Mouse (Mus musculus) MEL (cell line): ENCODE measurements at regions not wholly inside any gene's neighbourhood (a gene's known extent, or its start where the extent isn't known, plus 50 kb on each side); places are given as distances from the start of the nearest gene placed in this dataset.

ENCODE experiments used
- DNase-seq: peaks from one replicate; pipeline ENCODE4 v3.0.0; 2011; ENCODE audit warnings: low read depth, low spot score
- H3K27ac ChIP-seq: 2 replicates; pipeline ENCODE4 v1.5.1; 2012; ENCODE audit warnings: low read depth, mild to moderate bottlenecking, control low read depth, low read length, moderate library complexity; ENCODE audit not compliant: control insufficient read depth
- H3K27me3 ChIP-seq, 2 experiments: fragments of 150-350 bp in 1 of 2; sonication (generic) in 1 of 2; 2 replicates each; pipeline ENCODE4 v1.6.1; 2012; ENCODE audit warnings: low read length in 2 of 2, mild to moderate bottlenecking in 2 of 2, improper control_type of control experiment in 1 of 2, moderate library complexity in 1 of 2; ENCODE audit not compliant: insufficient read depth in 2 of 2, control insufficient read depth in 1 of 2
- H3K36me3 ChIP-seq, 2 experiments: 2 replicates each; pipeline ENCODE4 v1.6.1; 2012 to 2014; ENCODE audit warnings: low read length in 2 of 2, improper control_type of control experiment in 1 of 2, inconsistent platforms in 1 of 2, mild to moderate bottlenecking in 1 of 2; ENCODE audit not compliant: insufficient read depth in 2 of 2, control insufficient read depth in 1 of 2
- H3K4me1 ChIP-seq, 2 experiments: fragments of 150-350 bp in 1 of 2; sonication (generic) in 1 of 2; 2 replicates each; pipeline ENCODE4 v1.6.1; 2012; ENCODE audit warnings: low read length in 2 of 2, improper control_type of control experiment in 1 of 2, mild to moderate bottlenecking in 1 of 2; ENCODE audit not compliant: insufficient read depth in 2 of 2, control insufficient read depth in 1 of 2
- H3K4me3 ChIP-seq, 2 experiments: fragments of 150-350 bp in 1 of 2; sonication (generic) in 1 of 2; 2 replicates each; pipeline ENCODE4 v1.5.1; 2012; ENCODE audit warnings: low read depth in 2 of 2, low read length in 2 of 2, mild to moderate bottlenecking in 2 of 2, moderate library complexity in 2 of 2, control low read depth in 1 of 2, improper control_type of control experiment in 1 of 2; ENCODE audit not compliant: control insufficient read depth in 1 of 2, insufficient read depth in 1 of 2
- H3K79me2 ChIP-seq: 2 replicates; pipeline ENCODE4 v1.6.1; 2012; ENCODE audit warnings: mild to moderate bottlenecking, low read length, moderate library complexity; ENCODE audit not compliant: control insufficient read depth, poor library complexity, insufficient read depth
- H3K9ac ChIP-seq: 2 replicates; pipeline ENCODE4 v1.6.1; 2012; ENCODE audit warnings: low read depth, mild to moderate bottlenecking, control low read depth, low read length, moderate library complexity; ENCODE audit not compliant: control insufficient read depth, poor library complexity, severe bottlenecking
- H3K9me3 ChIP-seq: fragments of 150-350 bp; sonication (generic); replicated peaks from 2 replicates; pipeline ENCODE4 v1.6.1; 2012; ENCODE audit warnings: mild to moderate bottlenecking, low read length, improper control_type of control experiment, moderate library complexity; ENCODE audit not compliant: insufficient read depth
- BHLHE40 ChIP-seq: IDR thresholded peaks from 2 replicates; pipeline ENCODE4 v1.6.1; 2012; ENCODE audit warnings: low read depth, mild to moderate bottlenecking, inconsistent platforms, low read length, improper control_type of control experiment, borderline replicate concordance
- CTCF ChIP-seq, 3 experiments: IDR thresholded peaks in 2 of 3; conservative IDR thresholded peaks in 1 of 3; 2 replicates each; pipeline ENCODE4 v1.5.1; 2011 to 2012; ENCODE audit warnings: low read length in 3 of 3, low read depth in 2 of 3, mild to moderate bottlenecking in 2 of 3, improper control_type of control experiment in 1 of 3, inconsistent platforms in 1 of 3, mixed read lengths in 1 of 3, moderate library complexity in 1 of 3; ENCODE audit not compliant: control insufficient read depth in 1 of 3, insufficient read depth in 1 of 3, poor library complexity in 1 of 3, severe bottlenecking in 1 of 3
- ELF1 ChIP-seq: IDR thresholded peaks from 2 replicates; pipeline ENCODE4 v1.6.1; 2014; ENCODE audit warnings: low read depth, mild to moderate bottlenecking, inconsistent platforms, low read length, improper control_type of control experiment, moderate library complexity
- EP300 ChIP-seq, 2 experiments: IDR thresholded peaks; 2 replicates each; pipeline ENCODE4 v1.6.1; 2011; ENCODE audit warnings: improper control_type of control experiment in 2 of 2, low read length in 2 of 2, low read depth in 1 of 2, mild to moderate bottlenecking in 1 of 2
- ETS1 ChIP-seq: IDR thresholded peaks from 2 replicates; pipeline ENCODE4 v1.6.1; 2012; ENCODE audit warnings: low read depth, mild to moderate bottlenecking, inconsistent platforms, low read length, improper control_type of control experiment, moderate library complexity
- GABPA ChIP-seq: IDR thresholded peaks from 2 replicates; pipeline ENCODE4 v1.6.1; 2012; ENCODE audit warnings: low read depth, mild to moderate bottlenecking, inconsistent platforms, low read length, improper control_type of control experiment, moderate library complexity
- HCFC1 ChIP-seq: IDR thresholded peaks from 2 replicates; pipeline ENCODE4 v1.6.1; 2012; ENCODE audit warnings: low read depth, mild to moderate bottlenecking, inconsistent platforms, low read length, improper control_type of control experiment, moderate library complexity
- KAT2A ChIP-seq: conservative IDR thresholded peaks from 2 replicates; pipeline ENCODE4 v1.6.1; 2012; ENCODE audit warnings: low read depth, low read length, improper control_type of control experiment, inconsistent platforms
- MAX ChIP-seq: IDR thresholded peaks from 2 replicates; pipeline ENCODE4 v1.6.1; 2011; ENCODE audit warnings: low read length, improper control_type of control experiment
- MEF2A ChIP-seq: IDR thresholded peaks from 2 replicates; pipeline ENCODE4 v1.6.1; 2014; ENCODE audit warnings: low read depth, mild to moderate bottlenecking, inconsistent platforms, low read length, improper control_type of control experiment; ENCODE audit not compliant: poor library complexity, insufficient replicate concordance, severe bottlenecking; ENCODE audit errors: extremely low read depth
- MYB ChIP-seq: IDR thresholded peaks from 2 replicates; pipeline ENCODE4 v1.6.1; 2011; ENCODE audit warnings: mild to moderate bottlenecking, low read depth, low read length, improper control_type of control experiment
- MYC ChIP-seq: IDR thresholded peaks from 2 replicates; pipeline ENCODE4 v1.6.1; 2011; ENCODE audit warnings: low read depth, mild to moderate bottlenecking, low read length, improper control_type of control experiment, moderate library complexity
- NRF1 ChIP-seq: IDR thresholded peaks from 2 replicates; pipeline ENCODE4 v1.6.1; 2014; ENCODE audit warnings: low read depth, mild to moderate bottlenecking, inconsistent platforms, low read length, improper control_type of control experiment, moderate library complexity; ENCODE audit not compliant: poor library complexity, insufficient read depth, severe bottlenecking
- POLR2A ChIP-seq, 2 experiments: IDR thresholded peaks; 2 replicates each; pipeline ENCODE4 v1.6.1; 2011 to 2012; ENCODE audit warnings: low read length in 2 of 2, mild to moderate bottlenecking in 2 of 2, control low read depth in 1 of 2, improper control_type of control experiment in 1 of 2, low read depth in 1 of 2, moderate library complexity in 1 of 2; ENCODE audit not compliant: control insufficient read depth in 1 of 2, insufficient read depth in 1 of 2, poor library complexity in 1 of 2
- POLR2AphosphoS2 ChIP-seq: IDR thresholded peaks from 2 replicates; pipeline ENCODE4 v1.6.1; 2011; ENCODE audit warnings: low read length, improper control_type of control experiment
- POLR2AphosphoS5 ChIP-seq: IDR thresholded peaks from 2 replicates; pipeline ENCODE4 v1.6.1; 2012; ENCODE audit warnings: low read depth, borderline replicate concordance, mild to moderate bottlenecking, inconsistent platforms, low read length, moderate library complexity, mixed read lengths
- RAD21 ChIP-seq: IDR thresholded peaks from 2 replicates; pipeline ENCODE4 v1.6.1; 2011; ENCODE audit warnings: mild to moderate bottlenecking, low read depth, low read length, improper control_type of control experiment
- SMC3 ChIP-seq: IDR thresholded peaks from 2 replicates; pipeline ENCODE4 v1.6.1; 2011; ENCODE audit warnings: low read depth, low read length, improper control_type of control experiment
- TAL1 ChIP-seq: IDR thresholded peaks from 2 replicates; pipeline ENCODE4 v1.6.1; 2012; ENCODE audit warnings: mild to moderate bottlenecking, inconsistent platforms, low read length, moderate library complexity, mixed read lengths
- TBP ChIP-seq: IDR thresholded peaks from 2 replicates; pipeline ENCODE4 v1.8.0; 2011; ENCODE audit warnings: low read depth, low read length, improper control_type of control experiment
- UBTF ChIP-seq: IDR thresholded peaks from 2 replicates; pipeline ENCODE4 v1.6.1; 2012; ENCODE audit warnings: low read depth, mild to moderate bottlenecking, inconsistent platforms, low read length, improper control_type of control experiment, moderate library complexity, borderline replicate concordance; ENCODE audit not compliant: insufficient read depth
- USF1 ChIP-seq: IDR thresholded peaks from 2 replicates; pipeline ENCODE4 v1.6.1; 2014; ENCODE audit warnings: low read depth, mild to moderate bottlenecking, inconsistent platforms, low read length, improper control_type of control experiment, moderate library complexity
- ZC3H11A ChIP-seq: IDR thresholded peaks from 2 replicates; pipeline ENCODE4 v1.6.1; 2012; ENCODE audit warnings: low read depth, mild to moderate bottlenecking, inconsistent platforms, low read length, improper control_type of control experiment

GRCm38 (mm10) chr12:25865063-25865462 lies 550.0 kb downstream of the Rnf144a start:
- no peak for DNase-seq
- Histone ChIP-seq H3K9ac (no peak overlapping the region), H3K36me3 (no peaks in the 10 kb centered on the region), H3K27me3 (no peaks in the 10 kb centered on the region), H3K27ac (no peak overlapping the region), H3K79me2 (no peaks in the 10 kb centered on the region), H3K4me1 (no peaks in the 10 kb centered on the region), H3K4me3 (no peak overlapping the region), H3K9me3 (no peaks in the 10 kb centered on the region)
- TF ChIP-seq TAL1 (no peak), EP300 (IDR thresholded peaks at IDR 0.05; ENCODE audit: low read depth in 1 of 2, low read length in 2 of 2) (no peak), USF1 (no peak), MEF2A (no peak), ETS1 (no peak)

GRCm38 (mm10) chr12:25864113-25864852 lies 550.8 kb downstream of the Rnf144a start:
- Histone ChIP-seq H3K36me3 (no peaks in the 10 kb centered on the region), H3K4me1 (no peaks in the 10 kb centered on the region), H3K27ac (no peak overlapping the region), H3K79me2 (no peaks in the 10 kb centered on the region), H3K9me3 (no peaks in the 10 kb centered on the region), H3K9ac (no peak overlapping the region), H3K27me3 (no peaks in the 10 kb centered on the region), H3K4me3 (no peak overlapping the region)
- peak; percentile 30 for DNase-seq
- TF ChIP-seq CTCF (IDR thresholded peaks at IDR 0.05 in 2 of 3, conservative IDR thresholded peaks at IDR 0.05 in 1 of 3; ENCODE audit: control insufficient read depth in 1 of 3, insufficient read depth in 1 of 3, low read depth in 2 of 3, low read length in 3 of 3, poor library complexity in 1 of 3, severe bottlenecking in 1 of 3): peak; percentile 36 to 52 (median 39); a peak in 5 of 6 replicates
- TF ChIP-seq UBTF: no peak
- no peak for TF ChIP-seq MYC
- TF ChIP-seq SMC3: peak; percentile 59
- no peak for TF ChIP-seq MAX
- peak; percentile 28 for TF ChIP-seq RAD21

GRCm38 (mm10) chr12:25861100-25861499 lies 554.0 kb downstream of the Rnf144a start:
- no peak overlapping the region for H3K4me3 ChIP-seq
- H3K9ac ChIP-seq: no peak overlapping the region
- TF ChIP-seq SMC3 (no peak), POLR2AphosphoS5 (no peak), POLR2AphosphoS2 (no peak), EP300 (IDR thresholded peaks at IDR 0.05; ENCODE audit: low read depth in 1 of 2, low read length in 2 of 2) (no peak), BHLHE40 (no peak), NRF1 (no peak), ZC3H11A (no peak), MAX (no peak), MEF2A (no peak), ELF1 (no peak), RAD21 (no peak), TBP (no peak), GABPA (no peak), CTCF (IDR thresholded peaks at IDR 0.05 in 2 of 3, conservative IDR thresholded peaks at IDR 0.05 in 1 of 3; ENCODE audit: control insufficient read depth in 1 of 3, insufficient read depth in 1 of 3, low read depth in 2 of 3, low read length in 3 of 3, poor library complexity in 1 of 3, severe bottlenecking in 1 of 3) (no peak), POLR2A (IDR thresholded peaks at IDR 0.05; ENCODE audit: control insufficient read depth in 1 of 2, insufficient read depth in 1 of 2, low read depth in 1 of 2, low read length in 2 of 2, poor library complexity in 1 of 2) (no peak), KAT2A (no peak), HCFC1 (no peak), ETS1 (no peak), MYC (no peak), MYB (no peak)
- TF ChIP-seq, all 39 proteins: peak for 0
- H3K36me3 ChIP-seq: no peaks in the 10 kb centered on the region
- H3K27me3 ChIP-seq: no peaks in the 10 kb centered on the region
- no peak for DNase-seq
- H3K9me3 ChIP-seq: no peaks in the 10 kb centered on the region
- no peaks in the 10 kb centered on the region for H3K79me2 ChIP-seq
- H3K27ac ChIP-seq: no peak overlapping the region
- H3K4me1 ChIP-seq: no peaks in the 10 kb centered on the region
